Mouse (Mus musculus): ENCODE data around the gene Armc7.

DNA sequence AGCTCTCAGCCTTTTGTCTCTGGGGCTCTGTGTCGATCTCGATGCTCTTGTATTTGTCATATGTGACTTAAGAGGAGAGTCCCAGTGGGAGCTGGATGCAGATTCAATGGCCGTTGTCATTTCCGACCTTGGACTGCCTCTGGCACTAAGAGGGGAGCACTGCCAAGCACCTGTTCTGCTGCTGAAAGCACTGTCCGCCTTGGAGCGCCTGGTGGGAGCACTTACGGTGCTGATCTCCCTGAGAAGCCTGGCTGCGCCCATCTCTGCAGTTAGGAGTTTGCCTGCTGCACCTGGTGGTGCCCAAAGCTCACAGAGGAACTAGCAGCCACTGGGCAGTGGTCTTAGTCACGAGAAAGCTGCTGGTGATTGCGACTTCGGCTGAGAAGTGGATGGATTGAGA, 7.8 kb downstream of the Armc7 start:
- no peak for TF ChIP-seq CTCF (IDR thresholded peaks at IDR 0.05; ENCODE audit: control insufficient read depth, insufficient read depth, insufficient read length)
- TF ChIP-seq USF1 (IDR thresholded peaks at IDR 0.05; ENCODE audit: low read depth), result no peak
- TF ChIP-seq MAX (IDR thresholded peaks at IDR 0.05), result no peak
- no peak for TF ChIP-seq CEBPB (IDR thresholded peaks at IDR 0.05; ENCODE audit: low read depth)
- TF ChIP-seq MYOG (IDR thresholded peaks at IDR 0.05; ENCODE audit: control insufficient read depth, extremely low read depth, insufficient read length), result no peak
- TF ChIP-seq FOSL1 (IDR thresholded peaks at IDR 0.05; ENCODE audit: insufficient read depth, low read length, poor library complexity, severe bottlenecking), result no peak
- TF ChIP-seq MYOD1 (IDR thresholded peaks at IDR 0.05; ENCODE audit: control insufficient read depth, insufficient read length, low read depth), result no peak
